Mouse (Mus musculus): ENCODE measurements around the gene Jmjd8. TPM values are rescaled to one million over a fixed set of nuclear protein-coding genes. Genes with fewer than 3 reads are reported as not detected.

Gene Jmjd8
- polyA plus RNA-seq, 1 experiment from 2014 or later, result 31.5 TPM

Other genes with a start within 250 kb of the Jmjd8 start
- gene Lmf1, start 249.8 kb upstream of the Jmjd8 start, polyA plus RNA-seq (2015; fragmentation: Illumina TruSeq; extraction: RNeasy Lipid Tissue Mini Kit (QIAGEN cat#74804); ENCODE audit: insufficient read depth, low read depth, low replicate concordance), result 6.1 TPM
- gene Gng13, start 111.7 kb upstream of the Jmjd8 start, polyA plus RNA-seq (2015; fragmentation: Illumina TruSeq; extraction: RNeasy Lipid Tissue Mini Kit (QIAGEN cat#74804); ENCODE audit: insufficient read depth, low read depth, low replicate concordance), result not detected
- gene Chtf18, start 101.4 kb upstream of the Jmjd8 start, polyA plus RNA-seq (2015; fragmentation: Illumina TruSeq; extraction: RNeasy Lipid Tissue Mini Kit (QIAGEN cat#74804); ENCODE audit: insufficient read depth, low read depth, low replicate concordance), result 1.3 TPM
- 4.7 TPM for gene Rpusd1, start 101.2 kb upstream of the Jmjd8 start, polyA plus RNA-seq (2015; fragmentation: Illumina TruSeq; extraction: RNeasy Lipid Tissue Mini Kit (QIAGEN cat#74804); ENCODE audit: insufficient read depth, low read depth, low replicate concordance)
- gene Mslnl, start 92.8 kb upstream of the Jmjd8 start, polyA plus RNA-seq (2015; fragmentation: Illumina TruSeq; extraction: RNeasy Lipid Tissue Mini Kit (QIAGEN cat#74804); ENCODE audit: insufficient read depth, low read depth, low replicate concordance), result not detected
- 29.2 TPM for gene Msln, start 74.5 kb upstream of the Jmjd8 start, polyA plus RNA-seq (2015; fragmentation: Illumina TruSeq; extraction: RNeasy Lipid Tissue Mini Kit (QIAGEN cat#74804); ENCODE audit: insufficient read depth, low read depth, low replicate concordance)
- 9.7 TPM for gene Narfl, start 55.1 kb upstream of the Jmjd8 start, polyA plus RNA-seq (2015; fragmentation: Illumina TruSeq; extraction: RNeasy Lipid Tissue Mini Kit (QIAGEN cat#74804); ENCODE audit: insufficient read depth, low read depth, low replicate concordance)
- gene Haghl, start 43.2 kb upstream of the Jmjd8 start, polyA plus RNA-seq (2015; fragmentation: Illumina TruSeq; extraction: RNeasy Lipid Tissue Mini Kit (QIAGEN cat#74804); ENCODE audit: insufficient read depth, low read depth, low replicate concordance), result 9.3 TPM
- not detected for gene Ccdc78, start 42.3 kb upstream of the Jmjd8 start, polyA plus RNA-seq (2015; fragmentation: Illumina TruSeq; extraction: RNeasy Lipid Tissue Mini Kit (QIAGEN cat#74804); ENCODE audit: insufficient read depth, low read depth, low replicate concordance)
- 35.5 TPM for gene Fam173a, start 36.0 kb upstream of the Jmjd8 start, polyA plus RNA-seq (2015; fragmentation: Illumina TruSeq; extraction: RNeasy Lipid Tissue Mini Kit (QIAGEN cat#74804); ENCODE audit: insufficient read depth, low read depth, low replicate concordance)
- not detected for gene AC134908.4, start 33.2 kb upstream of the Jmjd8 start, polyA plus RNA-seq (2015; fragmentation: Illumina TruSeq; extraction: RNeasy Lipid Tissue Mini Kit (QIAGEN cat#74804); ENCODE audit: insufficient read depth, low read depth, low replicate concordance)
- gene Metrn, start 31.7 kb upstream of the Jmjd8 start, polyA plus RNA-seq (2015; fragmentation: Illumina TruSeq; extraction: RNeasy Lipid Tissue Mini Kit (QIAGEN cat#74804); ENCODE audit: insufficient read depth, low read depth, low replicate concordance), result 7.6 TPM
- gene Fbxl16, start 19.8 kb upstream of the Jmjd8 start, polyA plus RNA-seq (2015; fragmentation: Illumina TruSeq; extraction: RNeasy Lipid Tissue Mini Kit (QIAGEN cat#74804); ENCODE audit: insufficient read depth, low read depth, low replicate concordance), result 9.7 TPM
- gene Wdr24, start 5.2 kb upstream of the Jmjd8 start, polyA plus RNA-seq (2015; fragmentation: Illumina TruSeq; extraction: RNeasy Lipid Tissue Mini Kit (QIAGEN cat#74804); ENCODE audit: insufficient read depth, low read depth, low replicate concordance), result 5.2 TPM
- 46.1 TPM for gene Stub1, start 4.5 kb downstream of the Jmjd8 start, polyA plus RNA-seq (2015; fragmentation: Illumina TruSeq; extraction: RNeasy Lipid Tissue Mini Kit (QIAGEN cat#74804); ENCODE audit: insufficient read depth, low read depth, low replicate concordance)
- gene Rhbdl1, start 8.4 kb downstream of the Jmjd8 start, polyA plus RNA-seq (2015; fragmentation: Illumina TruSeq; extraction: RNeasy Lipid Tissue Mini Kit (QIAGEN cat#74804); ENCODE audit: insufficient read depth, low read depth, low replicate concordance), result 2.8 TPM
- gene Gm20683, start 12.9 kb downstream of the Jmjd8 start, polyA plus RNA-seq (2015; fragmentation: Illumina TruSeq; extraction: RNeasy Lipid Tissue Mini Kit (QIAGEN cat#74804); ENCODE audit: insufficient read depth, low read depth, low replicate concordance), result 4.0 TPM
- 10.2 TPM for gene Rhot2, start 16.0 kb downstream of the Jmjd8 start, polyA plus RNA-seq (2015; fragmentation: Illumina TruSeq; extraction: RNeasy Lipid Tissue Mini Kit (QIAGEN cat#74804); ENCODE audit: insufficient read depth, low read depth, low replicate concordance)
- 13.6 TPM for gene Wdr90, start 32.6 kb downstream of the Jmjd8 start, polyA plus RNA-seq (2015; fragmentation: Illumina TruSeq; extraction: RNeasy Lipid Tissue Mini Kit (QIAGEN cat#74804); ENCODE audit: insufficient read depth, low read depth, low replicate concordance)
- 44.5 TPM for gene Mcrip2, start 39.9 kb downstream of the Jmjd8 start, polyA plus RNA-seq (2015; fragmentation: Illumina TruSeq; extraction: RNeasy Lipid Tissue Mini Kit (QIAGEN cat#74804); ENCODE audit: insufficient read depth, low read depth, low replicate concordance)
- 26.2 TPM for gene Mettl26, start 46.2 kb downstream of the Jmjd8 start, polyA plus RNA-seq (2015; fragmentation: Illumina TruSeq; extraction: RNeasy Lipid Tissue Mini Kit (QIAGEN cat#74804); ENCODE audit: insufficient read depth, low read depth, low replicate concordance)
- gene Wfikkn1, start 52.0 kb downstream of the Jmjd8 start, polyA plus RNA-seq (2015; fragmentation: Illumina TruSeq; extraction: RNeasy Lipid Tissue Mini Kit (QIAGEN cat#74804); ENCODE audit: insufficient read depth, low read depth, low replicate concordance), result 1.3 TPM
- gene Rab40c, start 90.9 kb downstream of the Jmjd8 start, polyA plus RNA-seq (2015; fragmentation: Illumina TruSeq; extraction: RNeasy Lipid Tissue Mini Kit (QIAGEN cat#74804); ENCODE audit: insufficient read depth, low read depth, low replicate concordance), result 5.7 TPM
- gene Pigq, start 116.1 kb downstream of the Jmjd8 start, polyA plus RNA-seq (2015; fragmentation: Illumina TruSeq; extraction: RNeasy Lipid Tissue Mini Kit (QIAGEN cat#74804); ENCODE audit: insufficient read depth, low read depth, low replicate concordance), result 18.6 TPM
- gene Nhlrc4, start 116.1 kb downstream of the Jmjd8 start, polyA plus RNA-seq (2015; fragmentation: Illumina TruSeq; extraction: RNeasy Lipid Tissue Mini Kit (QIAGEN cat#74804); ENCODE audit: insufficient read depth, low read depth, low replicate concordance), result not detected
- not detected for gene A930017K11Rik, start 123.7 kb downstream of the Jmjd8 start, polyA plus RNA-seq (2015; fragmentation: Illumina TruSeq; extraction: RNeasy Lipid Tissue Mini Kit (QIAGEN cat#74804); ENCODE audit: insufficient read depth, low read depth, low replicate concordance)
- gene Capn15, start 156.9 kb downstream of the Jmjd8 start, polyA plus RNA-seq (2015; fragmentation: Illumina TruSeq; extraction: RNeasy Lipid Tissue Mini Kit (QIAGEN cat#74804); ENCODE audit: insufficient read depth, low read depth, low replicate concordance), result 8.6 TPM
- gene Rab11fip3, start 240.7 kb downstream of the Jmjd8 start, polyA plus RNA-seq (2015; fragmentation: Illumina TruSeq; extraction: RNeasy Lipid Tissue Mini Kit (QIAGEN cat#74804); ENCODE audit: insufficient read depth, low read depth, low replicate concordance), result 6.4 TPM

All from pancreas, adult 10 weeks (tissue).